Mouse (Mus musculus) cerebellum, adult 2 months (tissue): ENCODE data around the gene Gnb5.

Source experiments
- CTCF ChIP-seq: fragments of 200-500 bp; IDR thresholded peaks from 2 replicates; pipeline ENCODE4 v1.5.1; 2011; ENCODE audit warnings: low read depth, mild to moderate bottlenecking, control low read depth, low read length, moderate library complexity, borderline replicate concordance; ENCODE audit not compliant: insufficient read depth
- POLR2A ChIP-seq: fragments of 200-500 bp; IDR thresholded peaks from 2 replicates; pipeline ENCODE4 v1.6.1; 2011; ENCODE audit warnings: low read length, control low read depth, borderline replicate concordance; ENCODE audit not compliant: insufficient read depth

- TF ChIP-seq CTCF (peak; percentile 47; the same call in 1 of the 2 replicates), POLR2A (no peak)
Measured at GRCm38 (mm10) chr9:75299342-75299741, 6.7 kb upstream of the Gnb5 start.
